Mouse (Mus musculus) myocyte (in vitro differentiated cells): ENCODE data around the gene Eif2s2.

Experiments used
- E2F4 ChIP-seq: IDR thresholded peaks from one replicate; pipeline ENCODE4 v1.6.1; 2011; ENCODE audit warnings: mild to moderate bottlenecking, control low read depth, moderate library complexity; ENCODE audit not compliant: insufficient read depth
- MAX ChIP-seq: IDR thresholded peaks from one replicate; pipeline ENCODE4 v1.6.1; 2011; ENCODE audit warnings: low read depth, mild to moderate bottlenecking, control low read depth
- MYOG ChIP-seq, 3 experiments: IDR thresholded peaks; one replicate each; pipeline ENCODE4 v1.6.1; 2011; ENCODE audit warnings: control low read depth in 2 of 3, low read depth in 2 of 3, mild to moderate bottlenecking in 2 of 3; ENCODE audit not compliant: insufficient read length in 2 of 3, control insufficient read depth in 1 of 3, insufficient read depth in 1 of 3
- POLR2A ChIP-seq: IDR thresholded peaks from one replicate; pipeline ENCODE4 v1.6.1; 2011; ENCODE audit warnings: low read depth, mild to moderate bottlenecking, control low read depth, moderate library complexity; ENCODE audit not compliant: insufficient read length
- USF1 ChIP-seq: IDR thresholded peaks from one replicate; pipeline ENCODE4 v1.6.1; 2011; ENCODE audit warnings: low read depth, mild to moderate bottlenecking, control low read depth, moderate library complexity

DNA sequence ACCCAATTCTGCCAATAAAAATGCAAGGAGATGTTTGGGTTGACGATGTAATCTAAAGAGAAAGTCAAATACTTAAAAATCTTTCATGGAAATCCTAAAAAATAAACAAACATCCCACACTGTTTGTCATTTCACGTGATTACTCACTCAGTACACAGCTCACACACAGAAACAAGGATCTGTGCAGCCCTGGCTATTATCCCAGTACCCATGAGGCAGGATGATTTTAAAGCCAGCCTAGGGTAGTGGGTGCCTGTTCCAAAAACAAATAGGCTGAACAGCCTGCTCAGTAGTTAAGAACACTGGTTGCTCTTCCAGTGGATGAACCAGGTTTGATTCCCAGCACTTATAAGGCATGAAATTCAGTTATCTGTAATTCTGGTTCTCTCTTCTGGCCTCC, 16.1 kb downstream of the Eif2s2 start:
- no peak for TF ChIP-seq MAX
- TF ChIP-seq POLR2A, result no peak
- no peak for TF ChIP-seq USF1
- no peak for TF ChIP-seq E2F4
- no peak for TF ChIP-seq MYOG (IDR thresholded peaks at IDR 0.05; ENCODE audit: control insufficient read depth in 1 of 3, insufficient read depth in 1 of 3, insufficient read length in 2 of 3, low read depth in 2 of 3)
